Mouse (Mus musculus) G1E (cell line): Measurements from ENCODE around the gene Zdhhc13.

Experiments used
- CTCF ChIP-seq: IDR thresholded peaks from 2 replicates; pipeline ENCODE4 v1.5.1; 2012; ENCODE audit warnings: low read depth, low read length, inconsistent platforms, mixed read lengths
- POLR2AphosphoS5 ChIP-seq: IDR thresholded peaks from 2 replicates; pipeline ENCODE4 v1.6.1; 2012; ENCODE audit warnings: low read depth, low read length, inconsistent platforms; ENCODE audit not compliant: insufficient replicate concordance

- TF ChIP-seq CTCF (no peak), POLR2AphosphoS5 (no peak)
Observed at GRCm38 (mm10) chr7:48754415-48754974, 34.3 kb upstream of the Zdhhc13 start.
